Mouse (Mus musculus): ENCODE data around the gene Odc1. TPM values are rescaled to one million over a fixed set of nuclear protein-coding genes. Genes with fewer than 3 reads are reported as not detected.

Odc1 gene
- polyA plus RNA-seq, 1 experiment from 2014 or later = 170 TPM

GRCm38 (mm10) chr12:17588906-17589612 is 44.5 kb downstream of the Odc1 start:
- 91% methylated on average over 7 of the region's 7 CpGs for WGBS
- Histone ChIP-seq H3K4me3 (replicated peaks) (no peak overlapping the region), H3K27me3 (no peaks in the 10 kb centered on the region), H3K4me1 (peaks cover 3% of the 10 kb centered on the region), H3K27ac (replicated peaks) (no peak overlapping the region), H3K4me2 (replicated peaks) (no peak overlapping the region), H3K9me3 (replicated peaks) (no peaks in the 10 kb centered on the region), H3K36me3 (no peaks in the 10 kb centered on the region), H3K9ac (no peak overlapping the region)
- ATAC-seq (ENCODE audit: insufficient number of reproducible peaks, low FRiP score, low TSS enrichment, low read depth) = no peak

- Histone ChIP-seq H3K4me2 (replicated peaks) (no peak overlapping the region), H3K27ac (replicated peaks) (no peak overlapping the region), H3K27me3 (no peaks in the 10 kb centered on the region), H3K9ac (no peak overlapping the region), H3K9me3 (replicated peaks) (no peaks in the 10 kb centered on the region), H3K4me3 (replicated peaks) (no peak overlapping the region), H3K36me3 (no peaks in the 10 kb centered on the region), H3K4me1 (no peaks in the 10 kb centered on the region)
- ATAC-seq (ENCODE audit: insufficient number of reproducible peaks, low FRiP score, low TSS enrichment, low read depth) = no peak
- WGBS = 78% methylated on average over 4 of the region's 4 CpGs
Observed at GRCm38 (mm10) chr12:17591249-17591648, 46.7 kb downstream of the Odc1 start.

GRCm38 (mm10) chr12:17593956-17594355 is 49.4 kb downstream of the Odc1 start:
- H3K4me2 ChIP-seq (replicated peaks) = no peak overlapping the region
- no peaks in the 10 kb centered on the region for H3K27me3 ChIP-seq
- WGBS = 48% methylated on average over 2 of the region's 2 CpGs
- H3K27ac ChIP-seq (replicated peaks) = no peak overlapping the region
- no peak overlapping the region for H3K9ac ChIP-seq
- no peaks in the 10 kb centered on the region for H3K4me1 ChIP-seq
- no peaks in the 10 kb centered on the region for H3K36me3 ChIP-seq
- H3K4me3 ChIP-seq (replicated peaks) = no peak overlapping the region
- ATAC-seq (ENCODE audit: insufficient number of reproducible peaks, low FRiP score, low TSS enrichment, low read depth) = no peak
- no peaks in the 10 kb centered on the region for H3K9me3 ChIP-seq (replicated peaks)

GRCm38 (mm10) chr12:17594701-17595100 is 50.1 kb downstream of the Odc1 start:
- 84% methylated on average over 4 of the region's 4 CpGs for WGBS
- Histone ChIP-seq H3K9me3 (replicated peaks) (no peaks in the 10 kb centered on the region), H3K9ac (no peak overlapping the region), H3K36me3 (no peaks in the 10 kb centered on the region), H3K4me1 (no peaks in the 10 kb centered on the region), H3K27ac (replicated peaks) (no peak overlapping the region), H3K27me3 (no peaks in the 10 kb centered on the region), H3K4me2 (replicated peaks) (no peak overlapping the region), H3K4me3 (replicated peaks) (no peak overlapping the region)
- no peak for ATAC-seq (ENCODE audit: insufficient number of reproducible peaks, low FRiP score, low TSS enrichment, low read depth)

GRCm38 (mm10) chr12:17595166-17595565 is 50.6 kb downstream of the Odc1 start:
- Histone ChIP-seq H3K27me3 (no peaks in the 10 kb centered on the region), H3K4me1 (no peaks in the 10 kb centered on the region), H3K36me3 (no peaks in the 10 kb centered on the region), H3K9me3 (replicated peaks) (no peaks in the 10 kb centered on the region), H3K27ac (replicated peaks) (no peak overlapping the region), H3K4me3 (replicated peaks) (no peak overlapping the region), H3K4me2 (replicated peaks) (no peak overlapping the region), H3K9ac (no peak overlapping the region)
- no peak for ATAC-seq (ENCODE audit: insufficient number of reproducible peaks, low FRiP score, low TSS enrichment, low read depth)
- 93% methylated on average over 1 of the region's 1 CpGs for WGBS

Other genes starting within 250 kb of the Odc1 start
- 6.5 and 8.7 TPM in 2 replicates for gene Atp6v1c2, start 215.4 kb upstream of the Odc1 start, polyA plus RNA-seq (2015; fragmentation: Nextera tagmentation; extraction: Ambion mirVana)
- 19.8 and 20.8 TPM in 2 replicates for gene Nol10, start 196.3 kb upstream of the Odc1 start, polyA plus RNA-seq (2015; fragmentation: Nextera tagmentation; extraction: Ambion mirVana)
- gene Hpcal1, start 146.1 kb downstream of the Odc1 start, polyA plus RNA-seq (2015; fragmentation: Nextera tagmentation; extraction: Ambion mirVana) = 57.2 and 60.5 TPM in 2 replicates

All from embryonic facial prominence, embryonic 15.5 days (tissue).